Mouse (Mus musculus): ENCODE results near the gene Marco.

Marco gene

DNA sequence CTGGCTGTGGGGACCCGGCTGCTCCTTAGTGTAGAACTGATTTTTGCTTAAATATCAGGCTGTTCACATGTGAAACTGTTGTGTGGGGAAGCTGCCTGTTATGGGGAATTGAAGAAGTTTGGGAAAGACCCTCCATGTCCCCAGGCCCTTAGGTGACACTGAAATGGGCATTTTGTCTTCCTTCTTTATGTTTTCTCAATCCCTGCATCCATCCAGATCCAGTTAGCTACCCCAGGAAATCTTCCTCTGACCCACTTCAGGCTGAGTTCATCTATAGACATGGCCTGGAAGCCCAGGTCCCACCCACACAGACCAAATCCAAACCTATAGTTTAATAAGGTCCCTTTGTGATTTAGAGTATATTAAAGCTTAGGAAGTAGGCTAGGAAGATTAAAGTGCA is at the start of gene Marco:
Gene Marco, minus strand, starts transcription at position 101 of the 400 bp plus-strand sequence.
- no peak for DNase-seq (ENCODE audit: low spot score)

DNA sequence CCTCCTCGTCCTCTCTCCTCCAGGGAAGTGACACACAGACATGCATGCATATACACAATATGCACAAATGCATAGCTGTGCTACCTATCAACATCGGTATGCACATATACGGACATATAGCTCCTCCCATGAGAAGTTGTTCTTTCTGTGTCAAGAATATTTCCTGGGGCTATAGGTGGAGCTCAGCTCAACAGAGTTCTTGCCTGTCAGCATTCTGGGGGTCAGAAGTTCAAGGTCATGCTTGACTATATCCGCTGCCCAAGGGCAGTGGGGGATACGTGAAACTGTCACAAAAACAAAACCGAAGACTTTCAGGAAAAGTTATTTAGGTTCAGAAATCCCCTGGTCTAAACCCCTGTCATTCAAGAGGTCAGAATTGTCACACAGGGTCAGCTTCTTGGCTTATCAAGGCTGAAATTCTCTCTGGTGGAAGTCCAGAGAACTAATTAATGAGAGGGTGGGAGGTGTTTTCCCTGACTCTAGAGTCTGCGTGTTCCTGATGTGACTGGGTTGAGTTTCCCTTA is 34.7 kb upstream of the Marco start:
- no peak for DNase-seq (ENCODE audit: low spot score)

DNA sequence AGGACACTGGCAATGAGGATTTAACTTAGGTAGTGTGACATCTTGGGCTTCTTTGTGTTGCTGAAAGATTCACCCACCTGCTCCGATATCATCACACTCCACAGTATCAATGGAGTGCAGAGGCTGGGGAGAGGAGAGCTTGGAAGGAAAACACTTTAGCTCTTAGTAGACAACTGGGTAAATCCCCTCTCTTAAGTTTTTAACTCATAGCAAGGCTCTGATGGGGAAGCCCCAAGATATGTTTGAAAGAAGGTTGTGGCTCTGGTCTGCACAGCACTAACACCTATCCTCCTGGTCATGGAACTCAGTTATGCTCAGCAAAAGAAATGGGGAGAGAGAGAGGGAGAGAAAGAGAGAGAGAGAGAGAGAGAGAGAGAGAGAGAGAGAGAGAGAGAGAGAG is 32.2 kb upstream of the Marco start:
- DNase-seq (ENCODE audit: low spot score), result no peak

DNA sequence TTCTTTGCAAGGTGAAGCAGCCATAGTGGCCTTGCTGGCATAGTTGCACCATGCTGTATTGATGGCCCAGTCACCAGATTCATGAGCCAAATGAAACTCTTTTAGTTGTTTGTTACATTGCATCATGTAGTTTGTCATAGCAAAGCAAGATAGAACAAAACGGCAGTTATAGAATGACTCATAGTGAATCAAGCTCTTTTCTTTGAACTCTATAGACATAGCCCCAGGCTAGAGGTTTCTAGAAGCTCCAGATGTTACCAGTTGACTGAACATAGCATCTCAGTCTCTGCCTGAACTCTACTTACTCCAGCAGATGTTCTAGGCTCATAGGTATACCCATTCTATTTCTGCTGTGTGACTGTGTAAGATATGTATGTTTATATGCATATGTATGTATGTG is 31.1 kb upstream of the Marco start:
- DNase-seq (ENCODE audit: low spot score), result no peak

DNA sequence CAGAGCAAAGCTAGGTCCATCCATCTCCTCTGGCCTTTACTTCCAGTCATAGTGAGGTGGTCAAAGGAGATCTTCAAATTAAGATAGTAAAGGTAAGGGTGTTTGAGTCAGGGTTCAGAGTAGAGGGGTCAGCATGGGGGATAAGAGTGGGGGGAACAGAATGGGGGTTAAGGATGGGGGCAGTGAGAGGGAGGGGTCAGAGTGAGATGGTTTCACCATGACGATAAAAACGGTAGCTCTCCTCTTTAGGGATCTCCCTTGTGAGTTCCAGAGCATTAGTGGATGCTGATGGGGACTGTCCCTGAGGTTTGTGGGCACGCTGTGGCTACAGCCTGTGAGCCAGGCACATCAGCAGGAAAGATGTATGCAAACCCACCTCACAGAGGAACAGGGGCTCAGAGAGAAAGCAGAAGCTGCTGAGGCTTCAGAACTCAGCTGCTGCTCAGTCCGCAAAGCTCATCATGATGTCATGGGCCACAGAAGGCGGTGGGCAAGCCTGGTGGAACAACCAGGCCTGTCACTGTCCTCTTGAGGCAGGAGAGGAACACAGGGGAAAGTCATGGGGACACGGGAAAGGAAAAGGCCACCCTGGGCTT is 27.6 kb upstream of the Marco start:
- no peak for DNase-seq (ENCODE audit: low spot score)

GRCm38 (mm10) chr1:120531770-120532169 is 26.9 kb upstream of the Marco start:
- no peak for DNase-seq (ENCODE audit: low spot score)

DNA sequence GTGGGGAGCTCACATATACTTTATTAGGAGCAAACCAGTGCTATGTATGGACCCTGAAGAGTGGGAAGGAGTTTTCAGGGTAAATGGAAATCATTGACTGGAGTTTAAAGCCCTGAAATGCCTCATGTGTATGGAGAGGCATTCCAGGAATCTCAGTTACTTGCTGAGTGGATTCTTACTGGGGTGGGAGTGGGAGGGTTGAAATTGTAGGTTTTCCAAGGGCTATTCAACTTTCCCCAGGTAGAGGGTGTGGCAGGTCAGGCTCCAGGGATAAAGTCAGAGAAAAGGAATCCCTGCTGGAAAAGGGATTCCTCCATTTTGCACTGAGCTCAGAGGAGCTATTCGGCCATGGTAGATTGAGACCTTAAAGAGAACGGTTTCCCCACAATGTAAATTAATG is 25.1 kb upstream of the Marco start:
- DNase-seq (ENCODE audit: low spot score), result no peak

DNA sequence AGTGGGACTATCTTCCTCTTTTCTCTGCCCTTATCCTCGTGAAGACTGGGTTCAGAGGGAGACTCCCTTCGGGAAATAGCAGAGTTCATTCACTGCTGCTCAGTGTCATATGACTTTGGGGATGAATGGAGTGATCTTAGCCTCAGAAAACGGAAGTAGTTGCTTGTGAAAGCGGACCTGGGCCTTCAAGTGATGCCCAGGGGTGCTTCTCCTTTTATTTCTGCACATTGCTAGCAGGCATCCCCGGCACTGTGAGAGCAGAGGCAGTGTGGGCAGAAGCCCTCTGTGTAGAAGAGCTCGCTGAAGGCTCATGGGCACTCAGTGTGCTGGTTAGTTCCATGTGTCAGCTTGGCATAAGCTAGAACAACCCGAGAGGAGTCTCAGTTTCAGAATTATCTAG is 12.8 kb upstream of the Marco start:
- no peak for DNase-seq (ENCODE audit: low spot score)

- DNase-seq (ENCODE audit: low spot score), result no peak
Observed at GRCm38 (mm10) chr1:120510311-120510710, 5.5 kb upstream of the Marco start.

- no peak for DNase-seq (ENCODE audit: low spot score)
Observed at GRCm38 (mm10) chr1:120508976-120509375, 4.2 kb upstream of the Marco start.

GRCm38 (mm10) chr1:120504046-120504710 is 646 bp downstream of the Marco start:
- DNase-seq (ENCODE audit: low spot score), result no peak

DNA sequence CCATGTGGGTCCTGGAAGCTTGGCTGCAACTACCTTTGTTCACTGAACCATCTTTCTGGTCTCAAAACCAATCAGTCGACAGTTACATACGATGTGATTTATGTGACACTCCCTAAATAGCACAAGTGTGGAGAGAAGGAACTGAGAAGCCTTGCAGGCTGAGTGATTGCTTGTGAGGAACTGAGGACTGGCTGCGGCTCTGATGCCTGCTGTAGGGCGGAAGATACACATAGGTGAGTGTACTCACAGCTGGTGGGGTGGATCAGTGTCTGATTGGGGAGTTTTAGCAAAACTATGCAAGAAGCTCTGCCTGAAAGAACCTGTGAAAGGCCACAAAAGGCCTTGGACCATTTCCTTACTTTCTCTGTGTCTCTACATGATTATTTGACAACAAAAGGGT is 3.3 kb downstream of the Marco start:
- no peak for DNase-seq (ENCODE audit: low spot score)

DNA sequence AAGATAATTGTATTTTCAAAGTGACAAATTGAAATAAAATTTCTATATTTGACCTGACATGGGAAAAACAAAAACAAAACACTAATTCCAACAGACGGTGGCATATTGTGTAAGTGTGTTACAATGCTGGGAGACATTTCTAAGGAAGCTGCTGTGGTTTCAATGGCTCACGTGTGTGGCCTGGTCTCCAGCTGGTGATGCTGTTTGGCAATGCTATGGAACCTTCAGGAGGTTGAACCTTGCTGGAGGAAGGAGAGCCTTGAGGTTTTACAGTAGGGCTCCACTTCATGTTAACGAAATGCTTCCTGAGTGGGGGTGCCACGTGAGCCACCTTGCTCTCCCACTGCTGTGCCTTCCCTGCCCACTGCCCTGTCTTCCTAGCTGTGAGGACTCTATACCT is 6.8 kb downstream of the Marco start:
- DNase-seq (ENCODE audit: low spot score), result no peak

- DNase-seq (ENCODE audit: low spot score), result no peak
Observed at GRCm38 (mm10) chr1:120480937-120481336, 23.9 kb downstream of the Marco start.

DNA sequence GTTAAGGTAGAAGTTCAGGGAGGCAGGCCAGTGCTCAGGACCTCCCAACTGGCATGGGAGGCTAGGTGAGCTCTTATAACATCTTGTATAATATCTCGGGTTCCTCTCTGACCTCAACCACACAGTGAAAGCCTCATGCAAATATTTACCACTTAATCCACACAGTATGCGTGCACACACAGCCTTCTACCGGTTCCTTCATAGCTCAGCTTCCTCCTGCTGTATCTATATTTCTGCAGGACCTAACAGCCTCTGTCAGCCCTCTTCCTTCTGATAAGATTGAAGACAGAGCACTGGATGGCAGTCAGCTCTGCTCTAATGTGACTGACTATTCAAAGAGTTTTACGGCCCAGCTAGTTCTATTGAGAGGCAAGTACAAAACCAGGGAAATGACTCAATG is 30.0 kb downstream of the Marco start:
- DNase-seq (ENCODE audit: low spot score), result no peak

- no peak for DNase-seq (ENCODE audit: low spot score)
Observed at GRCm38 (mm10) chr1:120468891-120469290, 35.9 kb downstream of the Marco start.

DNA sequence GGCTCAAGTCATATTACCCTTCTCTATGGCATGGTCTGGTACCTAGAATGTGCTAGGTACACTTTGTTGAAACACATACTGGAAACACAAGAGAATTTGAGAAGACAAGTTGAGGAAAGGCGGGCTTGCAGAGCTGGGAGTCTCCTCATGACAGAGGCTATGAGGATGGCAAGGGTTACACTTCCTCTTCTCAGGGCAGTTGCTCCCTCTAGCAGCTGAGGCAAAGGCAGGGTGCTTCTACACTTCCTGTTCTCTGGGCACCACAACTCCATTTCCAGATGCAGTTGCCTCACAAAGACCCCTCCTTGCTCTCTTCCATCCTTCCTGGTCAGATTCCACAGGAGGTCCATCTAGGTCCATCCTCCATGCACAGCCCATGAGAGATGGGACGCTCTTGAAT is 37.5 kb downstream of the Marco start:
- DNase-seq (ENCODE audit: low spot score), result no peak

GRCm38 (mm10) chr1:120466751-120467150 is 38.1 kb downstream of the Marco start:
- no peak for DNase-seq (ENCODE audit: low spot score)

- no peak for DNase-seq (ENCODE audit: low spot score)
Observed at GRCm38 (mm10) chr1:120459032-120459431, 45.8 kb downstream of the Marco start.

GRCm38 (mm10) chr1:120458524-120458923 is 46.3 kb downstream of the Marco start:
- DNase-seq (ENCODE audit: low spot score), result no peak

- no peak for DNase-seq (ENCODE audit: low spot score)
Observed at GRCm38 (mm10) chr1:120451486-120452270, 53.1 kb downstream of the Marco start.

DNA sequence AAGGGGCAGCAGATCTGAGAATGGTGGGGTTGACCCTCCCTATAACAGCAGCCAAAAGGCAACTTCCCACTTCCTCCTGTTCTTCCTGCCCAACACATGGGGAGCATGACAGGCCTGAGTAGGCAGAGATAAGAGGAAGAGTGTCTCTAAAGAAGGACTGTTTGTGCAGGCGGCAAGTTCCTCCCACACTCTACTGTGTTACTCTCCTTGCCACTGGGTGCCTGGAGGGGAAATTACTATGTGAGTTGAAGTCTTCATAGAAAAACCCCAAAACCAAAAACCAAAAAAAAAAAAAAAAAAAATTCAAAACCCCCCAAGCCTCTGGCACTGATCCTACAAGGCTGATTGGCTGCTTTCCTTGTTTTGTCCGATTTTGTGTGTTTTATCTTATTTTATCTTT is 55.2 kb downstream of the Marco start:
- no peak for DNase-seq (ENCODE audit: low spot score)

GRCm38 (mm10) chr1:120443228-120443639 is 61.6 kb downstream of the Marco start:
- DNase-seq (ENCODE audit: low spot score), result no peak
